Mouse (Mus musculus): ENCODE results near the gene 4933402E13Rik. TPM values are rescaled to one million over a fixed set of nuclear protein-coding genes. Genes with fewer than 3 reads are reported as not detected.

The 4933402E13Rik gene
- polyA plus RNA-seq (2015; fragmentation: Nextera tagmentation; extraction: Ambion mirVana), result not detected in 2 replicates

DNA sequence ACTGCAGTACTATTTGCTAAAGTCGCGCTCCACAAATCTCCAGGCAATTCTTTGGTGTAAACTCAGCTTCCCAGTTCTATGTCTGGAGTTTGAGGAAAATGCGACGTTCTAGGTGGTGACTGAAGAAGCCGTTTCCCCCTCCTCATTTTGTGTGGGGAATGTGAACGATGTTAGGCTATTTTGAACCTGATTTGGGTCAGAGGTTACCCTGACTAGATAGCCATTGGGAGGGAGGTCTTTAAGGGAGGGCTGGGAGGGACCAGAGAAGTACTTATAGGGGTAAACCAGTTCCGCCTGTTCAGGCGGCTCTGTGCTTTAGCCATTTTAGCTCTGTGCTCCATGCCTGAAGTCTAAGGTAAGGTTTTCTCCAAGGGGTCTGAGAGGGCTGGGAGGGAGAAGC is at the start of gene 4933402E13Rik:
4933402E13Rik (plus strand) TSS at position 301 of the 400 bp plus-strand sequence.
- H3K9me3 ChIP-seq, result no peaks in the 10 kb centered on the region
- no peak within 1 kb of the TSS for H3K4me3 ChIP-seq
- 86% methylated on average over 8 of the region's 8 CpGs for WGBS
- ATAC-seq (ENCODE audit: low FRiP score, low read depth), result no peak
- H3K36me3 ChIP-seq, result no peaks in the 10 kb centered on the region
- no peak within 1 kb of the TSS for H3K4me2 ChIP-seq
- no peak within 1 kb of the TSS for H3K9ac ChIP-seq
- no peak within 1 kb of the TSS for H3K27ac ChIP-seq (replicated peaks)
- H3K27me3 ChIP-seq, result no peaks in the 10 kb centered on the region
- no peaks in the 10 kb centered on the region for H3K4me1 ChIP-seq (replicated peaks)

Other genes starting within 250 kb of the 4933402E13Rik start
- not detected in 2 replicates for gene 4931400O07Rik, start 184.5 kb downstream of the 4933402E13Rik start, polyA plus RNA-seq (2015; fragmentation: Nextera tagmentation; extraction: Ambion mirVana)